Mouse (Mus musculus) liver, embryonic 13.5 days (tissue): ENCODE measurements around the gene Krtap9-3. TPM values are rescaled to one million over a fixed set of nuclear protein-coding genes. Genes with fewer than 3 reads are reported as not detected.
"Not testable (repeated sequence)": the region's sequence is repeated elsewhere in the genome, so short reads cannot be mapped to it uniquely, and the experiment has no call there.

Source experiments
- ATAC-seq: fragments of 200-750 bp; cut with Nextera tagmentation; 2 replicates; pipeline ENCODE4 v1.8.0; 2017; ENCODE audit warnings: low read depth, mild to moderate bottlenecking, moderate number of reproducible peaks, moderate library complexity
- DNase-seq: peaks from one replicate; pipeline ENCODE4 v3.0.0; 2022
- H3K27ac ChIP-seq: fragments of 300-500 bp; sonication (generic); 2 replicates; pipeline ENCODE4 v1.5.1; 2015; ENCODE audit warnings: moderate library complexity, mild to moderate bottlenecking, inconsistent platforms
- H3K27me3 ChIP-seq: fragments of 300-500 bp; sonication (generic); 2 replicates; pipeline ENCODE4 v1.6.1; 2015; ENCODE audit warnings: mild to moderate bottlenecking, inconsistent platforms
- H3K36me3 ChIP-seq: fragments of 300-500 bp; sonication (generic); 2 replicates; pipeline ENCODE4 v1.6.1; 2015; ENCODE audit warnings: mild to moderate bottlenecking, inconsistent platforms
- H3K4me1 ChIP-seq: fragments of 300-500 bp; sonication (generic); replicated peaks from 2 replicates; pipeline ENCODE4 v1.6.1; 2015; ENCODE audit warnings: inconsistent platforms
- H3K4me2 ChIP-seq: fragments of 300-500 bp; sonication (generic); 2 replicates; pipeline ENCODE4 v1.6.1; 2015; ENCODE audit warnings: inconsistent platforms, mild to moderate bottlenecking, moderate library complexity
- H3K4me3 ChIP-seq: fragments of 300-500 bp; sonication (generic); replicated peaks from 2 replicates; pipeline ENCODE4 v1.5.1; 2015; ENCODE audit warnings: mild to moderate bottlenecking, inconsistent platforms
- H3K9ac ChIP-seq: fragments of 300-500 bp; sonication (generic); 2 replicates; pipeline ENCODE4 v1.6.1; 2015; ENCODE audit warnings: mild to moderate bottlenecking, inconsistent platforms
- H3K9me3 ChIP-seq: fragments of 300-500 bp; sonication (generic); replicated peaks from 2 replicates; pipeline ENCODE4 v1.6.1; 2016; ENCODE audit warnings: inconsistent platforms
- WGBS: fragments of 180-500 bp; shearing (Covaris S2); methylation state at CpG from one replicate; pipeline ENCODE4 v1.1.7; 2015; ENCODE audit not compliant: insufficient replicate concordance; 5-methylcytosine and 5-hydroxymethylcytosine counted together
- polyA plus RNA-seq: library from polyadenylated mRNA; unstranded; fragments of >200 nt; fragmentation: Nextera tagmentation; extraction: Ambion mirVana; gene quantifications from 2 replicates; pipeline ENCODE4 v1.2.1, GENCODE M21; 2015

Krtap9-3 gene
- polyA plus RNA-seq, 1 experiment from 2014 or later, result not detected

GRCm38 (mm10) chr11:99610089-99610488 lies 12.2 kb upstream of the Krtap9-3 start, which contains the start of gene Gm11937:
TSS of gene Gm11937 (minus strand) at chr11:99610189.
- not testable (repeated sequence) for ATAC-seq, H3K36me3 ChIP-seq, H3K4me3 ChIP-seq, H3K4me1 ChIP-seq, DNase-seq, H3K9ac ChIP-seq, H3K27ac ChIP-seq, H3K4me2 ChIP-seq, H3K9me3 ChIP-seq, H3K27me3 ChIP-seq
- 48% methylated on average over 1 of the region's 2 CpGs for WGBS

GRCm38 (mm10) chr11:99609126-99609525 lies 11.2 kb upstream of the Krtap9-3 start:
- Histone ChIP-seq H3K9ac (no peak overlapping the region), H3K4me2 (no peak overlapping the region), H3K27me3 (no peaks in the 10 kb centered on the region), H3K27ac (no peak overlapping the region), H3K4me3 (no peak overlapping the region), H3K36me3 (no peaks in the 10 kb centered on the region), H3K9me3 (no peaks in the 10 kb centered on the region), H3K4me1 (no peaks in the 10 kb centered on the region)
- 43% methylated on average over 1 of the region's 1 CpGs for WGBS
- no peak for ATAC-seq
- no peak for DNase-seq

GRCm38 (mm10) chr11:99603208-99603607 lies 5.3 kb upstream of the Krtap9-3 start, which contains the start of gene Gm11938:
TSS of gene Gm11938 (minus strand) at chr11:99603308.
- H3K27me3 ChIP-seq, DNase-seq, H3K4me1 ChIP-seq, H3K9me3 ChIP-seq, H3K27ac ChIP-seq, H3K4me2 ChIP-seq, H3K4me3 ChIP-seq, H3K9ac ChIP-seq, ATAC-seq, H3K36me3 ChIP-seq: not testable (repeated sequence)
- WGBS, result 35% methylated on average over 1 of the region's 1 CpGs

- Histone ChIP-seq H3K36me3 (no peaks in the 10 kb centered on the region), H3K9me3 (no peaks in the 10 kb centered on the region), H3K9ac (no peak within 1 kb of the TSS), H3K27me3 (no peaks in the 10 kb centered on the region), H3K4me2 (no peak within 1 kb of the TSS), H3K4me3 (no peak within 1 kb of the TSS), H3K27ac (no peak within 1 kb of the TSS), H3K4me1 (no peaks in the 10 kb centered on the region)
- WGBS, result 75% methylated on average over 6 of the region's 6 CpGs
- DNase-seq (no peak), ATAC-seq (no peak)
These were observed 6.9 kb downstream of the Krtap9-3 start, which contains the start of gene Krtap1-3 for GRCm38 (mm10) chr11:99590981-99591380. TSS of gene Krtap1-3 (minus strand) at chr11:99591339.

DNA sequence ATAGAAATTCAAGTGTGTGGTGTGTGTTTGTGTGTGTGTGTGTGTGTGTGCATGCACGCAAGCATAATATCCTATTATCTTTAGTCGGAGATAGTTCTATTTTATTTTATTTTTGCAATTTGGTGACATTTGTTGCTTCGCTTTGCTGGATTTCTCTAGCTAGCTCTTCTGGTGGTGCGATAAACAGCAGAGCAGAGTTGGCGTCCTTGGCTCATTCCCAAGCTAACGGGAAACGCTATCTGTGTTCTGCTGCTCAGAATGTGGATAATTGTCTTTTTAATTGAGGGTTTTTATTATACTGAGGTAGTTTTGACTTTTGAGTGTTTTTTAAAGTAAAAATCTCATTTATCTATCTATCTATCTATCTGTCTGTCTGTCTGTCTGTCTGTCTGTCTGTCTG lies 12.8 kb downstream of the Krtap9-3 start:
- no peaks in the 10 kb centered on the region for H3K9me3 ChIP-seq
- no peak overlapping the region for H3K4me2 ChIP-seq
- ATAC-seq (no peak), DNase-seq (no peak)
- no peak overlapping the region for H3K9ac ChIP-seq
- no peaks in the 10 kb centered on the region for H3K36me3 ChIP-seq
- no peaks in the 10 kb centered on the region for H3K27me3 ChIP-seq
- H3K4me3 ChIP-seq, result no peak overlapping the region
- WGBS, result 74% methylated on average over 7 of the region's 7 CpGs
- no peak overlapping the region for H3K27ac ChIP-seq
- no peaks in the 10 kb centered on the region for H3K4me1 ChIP-seq

DNA sequence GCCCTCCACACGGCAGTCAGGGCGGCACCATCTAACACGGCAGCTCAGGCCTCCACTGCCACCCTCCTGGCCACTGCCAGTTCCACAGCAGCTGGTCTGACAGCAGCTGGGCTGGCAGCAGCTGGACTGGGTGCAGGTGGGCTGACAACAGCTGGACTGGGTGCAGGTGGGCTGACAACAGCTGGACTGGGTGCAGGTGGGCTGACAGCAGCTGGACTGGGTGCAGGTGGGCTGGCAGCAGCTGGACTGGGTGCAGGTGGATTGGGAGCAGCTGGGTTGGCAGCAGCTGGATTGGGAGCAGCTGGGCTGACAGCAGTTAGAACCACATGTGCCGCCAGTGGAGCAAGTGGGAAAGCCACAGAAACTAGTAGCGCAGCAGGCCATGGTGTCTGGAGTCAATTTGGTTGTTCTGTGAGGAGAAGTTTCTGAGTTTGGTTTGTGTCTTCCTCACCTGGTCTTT lies 14.6 kb downstream of the Krtap9-3 start, which contains the start of gene Krtap1-4:
Gene Krtap1-4 (minus strand): TSS at position 410 of the 460 bp plus-strand sequence.
- H3K9ac ChIP-seq, result no peak within 1 kb of the TSS
- ATAC-seq, result no peak
- H3K4me1 ChIP-seq, result no peaks in the 10 kb centered on the region

GRCm38 (mm10) chr11:99581564-99581963 lies 16.3 kb downstream of the Krtap9-3 start:
- Histone ChIP-seq H3K4me1 (no peaks in the 10 kb centered on the region), H3K9ac (no peak overlapping the region), H3K4me3 (no peak overlapping the region), H3K27me3 (no peaks in the 10 kb centered on the region), H3K36me3 (no peaks in the 10 kb centered on the region), H3K9me3 (no peaks in the 10 kb centered on the region), H3K4me2 (no peak overlapping the region), H3K27ac (no peak overlapping the region)
- DNase-seq, result no peak
- WGBS, result 63% methylated on average over 6 of the region's 6 CpGs
- no peak for ATAC-seq

More for the DNA sequence above, 14.6 kb downstream of the Krtap9-3 start, which contains the start of gene Krtap1-4:
- Histone ChIP-seq H3K4me2 (no peak within 1 kb of the TSS), H3K27me3 (no peaks in the 10 kb centered on the region), H3K36me3 (no peaks in the 10 kb centered on the region), H3K4me3 (no peak within 1 kb of the TSS), H3K27ac (no peak within 1 kb of the TSS), H3K9me3 (no peaks in the 10 kb centered on the region)
- DNase-seq, result no peak
- WGBS, result 62% methylated on average over 5 of the region's 5 CpGs

- H3K9me3 ChIP-seq, result no peaks in the 10 kb centered on the region
- WGBS, result 72% methylated on average over 5 of the region's 5 CpGs
These were observed 16.9 kb downstream of the Krtap9-3 start for GRCm38 (mm10) chr11:99581051-99581450.

DNA sequence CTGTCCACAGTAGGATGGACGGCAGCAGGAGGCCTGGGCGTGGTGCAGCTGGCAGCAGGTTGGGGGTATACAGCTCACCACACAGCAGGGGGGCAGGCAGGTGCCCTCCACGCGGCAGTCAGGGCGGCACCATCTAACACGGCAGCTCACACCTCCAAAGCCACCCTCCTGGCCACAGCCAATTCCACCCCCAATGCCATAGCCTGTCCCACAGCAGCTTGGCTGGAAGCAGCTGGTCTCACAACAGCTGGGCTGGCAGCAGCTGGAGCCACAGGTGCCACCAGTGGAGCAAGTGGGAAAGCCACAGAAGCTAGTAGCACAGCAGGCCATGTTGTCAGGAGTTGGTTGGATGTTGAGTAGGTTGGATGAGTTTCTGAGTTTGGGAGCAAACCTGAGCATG lies 17.3 kb downstream of the Krtap9-3 start, which contains the start of gene Krtap1-5:
Gene Krtap1-5 (minus strand): TSS at position 381 of the 400 bp plus-strand sequence.
- DNase-seq (no peak), ATAC-seq (no peak)
- no peak within 1 kb of the TSS for H3K4me2 ChIP-seq
- H3K9me3 ChIP-seq, result no peaks in the 10 kb centered on the region
- H3K4me3 ChIP-seq, result no peak within 1 kb of the TSS
- H3K36me3 ChIP-seq, result no peaks in the 10 kb centered on the region
- no peaks in the 10 kb centered on the region for H3K27me3 ChIP-seq
- H3K4me1 ChIP-seq, result no peaks in the 10 kb centered on the region
- no peak within 1 kb of the TSS for H3K27ac ChIP-seq
- 72% methylated on average over 6 of the region's 6 CpGs for WGBS
- H3K9ac ChIP-seq, result no peak within 1 kb of the TSS

More at GRCm38 (mm10) chr11:99581051-99581450, 16.9 kb downstream of the Krtap9-3 start:
- no peak overlapping the region for H3K4me2 ChIP-seq
- H3K27ac ChIP-seq, result no peak overlapping the region
- no peaks in the 10 kb centered on the region for H3K27me3 ChIP-seq
- H3K4me1 ChIP-seq, result no peaks in the 10 kb centered on the region
- no peak overlapping the region for H3K9ac ChIP-seq
- no peak overlapping the region for H3K4me3 ChIP-seq
- DNase-seq (no peak), ATAC-seq (no peak)
- no peaks in the 10 kb centered on the region for H3K36me3 ChIP-seq

DNA sequence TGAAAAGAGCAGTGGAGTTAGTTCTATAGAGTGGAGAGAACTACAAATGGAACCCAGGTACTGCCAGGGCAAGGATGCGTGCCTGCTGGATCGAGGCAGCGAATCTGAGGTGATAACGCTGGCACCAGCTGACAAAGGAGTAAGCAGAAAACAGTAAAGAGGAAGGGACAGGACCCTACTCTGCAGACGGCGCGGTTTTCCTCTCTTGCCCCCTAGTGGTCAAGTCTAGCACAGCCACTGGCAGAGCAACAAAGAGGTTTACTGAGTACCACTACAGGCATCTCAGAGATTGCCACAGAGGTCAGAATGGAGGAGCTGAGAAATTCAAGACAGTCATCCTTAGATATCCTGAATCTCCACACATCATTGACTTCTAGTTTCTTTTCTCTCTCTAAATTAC lies 23.8 kb downstream of the Krtap9-3 start:
- H3K4me2 ChIP-seq, result no peak overlapping the region
- no peak for ATAC-seq

GRCm38 (mm10) chr11:99573164-99573563 lies 24.7 kb downstream of the Krtap9-3 start:
- no peak for DNase-seq
- Histone ChIP-seq H3K4me2 (no peak overlapping the region), H3K36me3 (no peaks in the 10 kb centered on the region), H3K27me3 (no peaks in the 10 kb centered on the region), H3K9ac (no peak overlapping the region), H3K27ac (no peak overlapping the region), H3K9me3 (no peaks in the 10 kb centered on the region), H3K4me1 (no peaks in the 10 kb centered on the region), H3K4me3 (no peak overlapping the region)
- 60% methylated on average over 4 of the region's 4 CpGs for WGBS
- no peak for ATAC-seq

More for the DNA sequence above, 23.8 kb downstream of the Krtap9-3 start:
- Histone ChIP-seq H3K36me3 (no peaks in the 10 kb centered on the region), H3K27ac (no peak overlapping the region), H3K9me3 (no peaks in the 10 kb centered on the region), H3K9ac (no peak overlapping the region), H3K4me3 (no peak overlapping the region), H3K4me1 (no peaks in the 10 kb centered on the region), H3K27me3 (no peaks in the 10 kb centered on the region)
- 5% methylated on average over 7 of the region's 7 CpGs for WGBS
- peak; percentile 9 for DNase-seq

DNA sequence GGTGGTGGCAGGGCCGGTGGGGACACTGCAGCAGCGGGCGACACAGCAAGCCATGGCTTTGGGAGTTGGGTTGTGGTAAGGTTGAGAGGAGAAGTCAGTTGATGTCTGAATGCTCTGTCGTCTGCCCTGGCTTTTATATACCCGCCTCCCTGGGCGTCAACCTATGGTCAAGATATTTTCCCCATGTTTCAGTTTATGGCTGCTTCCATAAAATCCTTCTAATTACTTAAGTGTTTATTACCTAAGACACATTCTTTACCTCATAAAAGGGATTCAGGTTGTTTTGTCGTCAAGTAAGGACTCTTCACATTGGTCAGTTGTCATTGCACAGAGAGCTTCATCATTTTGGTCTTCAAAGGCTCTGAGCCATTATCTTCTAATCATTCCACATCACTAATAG lies 31.4 kb downstream of the Krtap9-3 start, which contains the start of gene Krtap3-1:
Gene Krtap3-1 (minus strand): TSS at position 101 of the 400 bp plus-strand sequence.
- 77% methylated on average over 7 of the region's 7 CpGs for WGBS
- no peaks in the 10 kb centered on the region for H3K27me3 ChIP-seq

More for the DNA sequence above, 31.4 kb downstream of the Krtap9-3 start, which contains the start of gene Krtap3-1:
- H3K9ac ChIP-seq, result no peak within 1 kb of the TSS
- H3K4me2 ChIP-seq, result no peak within 1 kb of the TSS
- no peaks in the 10 kb centered on the region for H3K4me1 ChIP-seq
- H3K9me3 ChIP-seq, result no peaks in the 10 kb centered on the region
- DNase-seq (no peak), ATAC-seq (no peak)
- no peaks in the 10 kb centered on the region for H3K36me3 ChIP-seq
- H3K4me3 ChIP-seq, result no peak within 1 kb of the TSS
- H3K27ac ChIP-seq, result no peak within 1 kb of the TSS
